Mouse (Mus musculus) embryonic facial prominence, embryonic 14.5 days (tissue): Measurements from ENCODE around the gene Dnal4. TPM values are rescaled to one million over a fixed set of nuclear protein-coding genes. Genes with fewer than 3 reads are reported as not detected.

ENCODE experiments used
- ATAC-seq: fragments of 200-750 bp; cut with Nextera tagmentation; 2 replicates; pipeline ENCODE4 v1.8.0; 2017; ENCODE audit warnings: low read depth, moderate number of reproducible peaks, moderate TSS enrichment
- DNase-seq: peaks from one replicate; pipeline ENCODE4 v3.0.0-alpha.2; 2015; ENCODE audit warnings: low spot score
- H3K27ac ChIP-seq: fragments of 300-500 bp; sonication (generic); replicated peaks from 2 replicates; pipeline ENCODE4 v1.5.1; 2014; ENCODE audit warnings: low read depth, mild to moderate bottlenecking, low read length, moderate library complexity
- H3K27me3 ChIP-seq: fragments of 300-500 bp; sonication (generic); replicated peaks from 2 replicates; pipeline ENCODE4 v1.6.1; 2014; ENCODE audit warnings: low read length; ENCODE audit not compliant: control insufficient read depth, insufficient read depth
- H3K36me3 ChIP-seq: fragments of 300-500 bp; sonication (generic); 2 replicates; pipeline ENCODE4 v1.6.1; 2014; ENCODE audit warnings: low read length, mixed read lengths; ENCODE audit not compliant: control insufficient read depth, insufficient read depth
- H3K4me1 ChIP-seq: fragments of 300-500 bp; sonication (generic); 2 replicates; pipeline ENCODE4 v1.6.1; 2014; ENCODE audit warnings: antibody characterized with exemption, low read length; ENCODE audit not compliant: control insufficient read depth, insufficient read depth
- H3K4me2 ChIP-seq: fragments of 300-500 bp; sonication (generic); 2 replicates; pipeline ENCODE4 v1.6.1; 2014; ENCODE audit warnings: low read depth, mild to moderate bottlenecking, low read length, moderate library complexity, mixed read lengths
- H3K4me3 ChIP-seq: fragments of 300-500 bp; sonication (generic); 2 replicates; pipeline ENCODE4 v1.5.1; 2014; ENCODE audit warnings: low read depth, mild to moderate bottlenecking, low read length
- H3K9ac ChIP-seq: fragments of 300-500 bp; sonication (generic); 2 replicates; pipeline ENCODE4 v1.6.1; 2014; ENCODE audit warnings: low read depth, mild to moderate bottlenecking, low read length, moderate library complexity, mixed read lengths
- H3K9me3 ChIP-seq: fragments of 300-500 bp; sonication (generic); 2 replicates; pipeline ENCODE4 v1.6.1; 2016; ENCODE audit warnings: low read length; ENCODE audit not compliant: control insufficient read depth
- WGBS: fragments of 180-500 bp; shearing (Covaris S2); extraction: QIAGEN DNeasy Blood & Tissue Kit; methylation state at CpG from one replicate; pipeline ENCODE4 v1.1.7; 2014; 5-methylcytosine and 5-hydroxymethylcytosine counted together
- polyA plus RNA-seq: library from polyadenylated mRNA; unstranded; fragments of >200 nt; fragmentation: Nextera tagmentation; extraction: Ambion mirVana; gene quantifications from 2 replicates; pipeline ENCODE4 v1.2.1, GENCODE M21; 2014

The Dnal4 gene
- polyA plus RNA-seq, 1 experiment from 2014 or later = 50.0 TPM

DNA sequence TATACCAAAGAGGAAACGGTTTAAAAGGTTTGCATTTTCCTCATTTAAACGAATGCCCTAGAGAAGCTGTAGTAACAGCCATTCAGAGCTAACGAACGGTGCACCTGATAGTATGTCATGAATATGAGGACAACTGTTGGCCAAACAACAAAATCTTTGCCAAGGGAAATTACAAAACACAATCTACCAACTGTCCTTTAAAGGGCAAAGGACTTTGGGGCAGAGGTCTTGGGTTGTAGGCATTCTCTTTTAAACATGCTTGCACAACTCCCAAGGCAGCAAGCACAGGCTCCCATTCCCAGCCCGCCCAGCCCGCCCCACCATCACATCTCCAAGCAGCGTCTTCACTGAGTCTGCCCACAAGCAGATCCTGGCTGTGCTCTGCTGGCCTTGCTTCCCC, 46.1 kb downstream of the Dnal4 start:
- H3K4me1 ChIP-seq = 0 out of 2 replicates have a peak, but pooled peaks cover 3% of the 10 kb centered on the region
- no peaks in the 10 kb centered on the region for H3K9me3 ChIP-seq
- ATAC-seq = no peak
- no peak for DNase-seq
- H3K4me2 ChIP-seq = no peak overlapping the region
- H3K4me3 ChIP-seq = no peak overlapping the region
- H3K9ac ChIP-seq = no peak overlapping the region
- no peaks in the 10 kb centered on the region for H3K27me3 ChIP-seq
- H3K36me3 ChIP-seq = peaks cover 86% of the 10 kb centered on the region
- WGBS = 90% methylated on average over 7 of the region's 7 CpGs
- H3K27ac ChIP-seq = no peak overlapping the region

DNA sequence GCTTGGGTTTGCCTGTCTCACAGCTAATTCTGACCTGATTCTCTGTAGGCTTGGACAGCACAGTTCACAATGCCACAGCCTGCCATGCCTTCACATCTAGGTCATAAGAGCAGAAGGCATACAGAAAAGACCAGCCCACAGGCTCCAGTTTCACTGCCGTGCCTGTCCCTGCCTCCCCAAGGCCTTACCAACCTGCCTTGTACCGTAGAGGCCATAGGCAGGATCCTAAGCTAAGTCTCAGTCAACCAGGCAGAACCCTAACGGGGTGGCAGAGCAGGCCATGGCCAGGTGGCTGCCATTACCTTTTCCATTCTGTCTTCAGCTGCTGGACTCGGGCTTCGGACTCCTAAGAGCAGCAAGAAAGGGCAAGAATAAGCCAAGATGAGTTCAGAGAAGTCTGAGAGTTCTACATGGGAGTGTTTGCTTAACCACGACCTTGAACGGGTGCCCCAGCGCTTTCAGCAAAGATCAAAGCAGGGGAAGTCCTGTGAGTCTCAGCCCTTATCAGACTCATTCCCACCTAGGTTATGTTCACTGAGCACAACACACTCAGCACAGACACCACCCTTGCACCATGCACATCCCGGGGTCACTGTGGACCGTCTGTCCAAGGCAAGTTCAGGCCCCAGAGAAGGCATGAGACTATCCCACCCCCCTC, 48.8 kb downstream of the Dnal4 start:
- Histone ChIP-seq H3K27ac (no peak overlapping the region), H3K9me3 (no peaks in the 10 kb centered on the region), H3K4me1 (no peaks in the 10 kb centered on the region), H3K9ac (no peak overlapping the region), H3K27me3 (no peaks in the 10 kb centered on the region), H3K36me3 (peaks cover 90% of the 10 kb centered on the region), H3K4me2 (no peak overlapping the region), H3K4me3 (no peak overlapping the region)
- DNase-seq (no peak), ATAC-seq (no peak)
- WGBS = 87% methylated on average over 9 of the region's 10 CpGs

DNA sequence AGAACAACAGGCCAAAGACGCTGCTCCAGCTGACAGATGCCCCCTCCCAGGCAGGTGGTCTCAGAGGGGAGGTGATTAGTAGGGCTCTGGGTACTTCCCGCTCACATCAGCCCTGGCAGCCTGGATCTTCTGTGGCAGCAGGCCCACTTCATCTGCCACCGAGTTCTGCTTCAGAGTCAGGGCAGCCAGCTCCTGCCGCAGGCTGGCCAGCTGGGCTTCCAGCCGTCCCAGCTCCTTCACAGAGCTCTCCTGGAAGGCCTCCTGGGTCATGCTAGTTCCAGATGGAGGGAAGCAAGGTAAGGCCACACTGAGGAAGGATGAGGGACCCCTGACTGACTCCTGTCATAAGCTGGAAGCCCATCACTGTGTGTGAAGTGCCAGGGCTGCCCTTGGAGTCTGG, 49.3 kb downstream of the Dnal4 start:
- Histone ChIP-seq H3K9ac (no peak overlapping the region), H3K27me3 (no peaks in the 10 kb centered on the region), H3K4me3 (no peak overlapping the region), H3K36me3 (peaks cover 84% of the 10 kb centered on the region), H3K9me3 (no peaks in the 10 kb centered on the region), H3K4me1 (no peaks in the 10 kb centered on the region), H3K27ac (no peak overlapping the region), H3K4me2 (no peak overlapping the region)
- WGBS = 64% methylated on average over 4 of the region's 5 CpGs
- ATAC-seq = no peak
- no peak for DNase-seq

DNA sequence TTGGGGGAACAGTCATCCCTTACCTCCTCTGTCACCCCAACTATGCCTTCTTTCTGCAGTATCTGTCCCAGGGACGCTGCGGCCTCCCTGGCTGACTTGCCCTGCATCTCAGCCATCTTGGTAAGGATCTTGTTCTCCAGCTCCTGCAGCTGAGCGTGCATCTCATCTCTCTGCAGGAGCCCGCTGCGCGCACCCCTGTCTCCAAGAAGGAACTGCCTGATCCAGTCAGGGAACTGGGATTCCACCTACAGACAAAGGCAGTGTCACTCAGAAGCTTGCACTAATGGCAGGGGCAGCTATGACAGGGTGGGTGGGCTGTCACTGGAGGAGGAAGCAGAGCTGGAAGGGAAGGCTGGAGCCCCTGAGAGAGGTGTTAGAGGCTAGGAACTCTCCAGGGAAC, 49.8 kb downstream of the Dnal4 start:
- H3K4me1 ChIP-seq = no peaks in the 10 kb centered on the region
- ATAC-seq = no peak
- H3K4me2 ChIP-seq = no peak overlapping the region
- no peaks in the 10 kb centered on the region for H3K9me3 ChIP-seq
- 90% methylated on average over 6 of the region's 6 CpGs for WGBS
- DNase-seq = no peak
- no peak overlapping the region for H3K27ac ChIP-seq
- H3K27me3 ChIP-seq = no peaks in the 10 kb centered on the region
- no peak overlapping the region for H3K4me3 ChIP-seq
- H3K9ac ChIP-seq = no peak overlapping the region
- peaks cover 80% of the 10 kb centered on the region for H3K36me3 ChIP-seq

- Histone ChIP-seq H3K9ac (no peak overlapping the region), H3K36me3 (peaks cover 70% of the 10 kb centered on the region), H3K27me3 (no peaks in the 10 kb centered on the region), H3K4me3 (no peak overlapping the region), H3K27ac (no peak overlapping the region), H3K4me1 (no peaks in the 10 kb centered on the region), H3K4me2 (no peak overlapping the region), H3K9me3 (no peaks in the 10 kb centered on the region)
- ATAC-seq = no peak
- 88% methylated on average over 11 of the region's 11 CpGs for WGBS
- DNase-seq = no peak
These were observed 52.4 kb downstream of the Dnal4 start for GRCm38 (mm10) chr15:79725190-79725789.

GRCm38 (mm10) chr15:79723439-79723838, 54.2 kb downstream of the Dnal4 start:
- DNase-seq (peak; percentile 32), ATAC-seq (no peak)
- H3K9me3 ChIP-seq = no peaks in the 10 kb centered on the region
- H3K4me1 ChIP-seq = no peaks in the 10 kb centered on the region
- 27% methylated on average over 1 of the region's 1 CpGs for WGBS
- H3K9ac ChIP-seq = no peak overlapping the region
- no peak overlapping the region for H3K4me2 ChIP-seq
- no peaks in the 10 kb centered on the region for H3K27me3 ChIP-seq
- H3K36me3 ChIP-seq = peaks cover 71% of the 10 kb centered on the region
- H3K27ac ChIP-seq = no peak overlapping the region
- H3K4me3 ChIP-seq = no peak overlapping the region

- no peak overlapping the region for H3K27ac ChIP-seq
- no peak overlapping the region for H3K4me2 ChIP-seq
- no peaks in the 10 kb centered on the region for H3K4me1 ChIP-seq
- no peaks in the 10 kb centered on the region for H3K27me3 ChIP-seq
- no peak for ATAC-seq
- no peak overlapping the region for H3K9ac ChIP-seq
- 71% methylated on average over 4 of the region's 4 CpGs for WGBS
- H3K4me3 ChIP-seq = no peak overlapping the region
- DNase-seq = no peak
- H3K9me3 ChIP-seq = no peaks in the 10 kb centered on the region
- H3K36me3 ChIP-seq = peaks cover 72% of the 10 kb centered on the region
These were observed 56.9 kb downstream of the Dnal4 start for GRCm38 (mm10) chr15:79720796-79721195.

GRCm38 (mm10) chr15:79720267-79720666, 57.4 kb downstream of the Dnal4 start:
- 87% methylated on average over 8 of the region's 8 CpGs for WGBS
- Histone ChIP-seq H3K36me3 (peaks cover 72% of the 10 kb centered on the region), H3K27me3 (no peaks in the 10 kb centered on the region), H3K9ac (no peak overlapping the region), H3K4me3 (no peak overlapping the region), H3K4me2 (no peak overlapping the region), H3K9me3 (no peaks in the 10 kb centered on the region), H3K27ac (no peak overlapping the region), H3K4me1 (no peaks in the 10 kb centered on the region)
- ATAC-seq (no peak), DNase-seq (no peak)

DNA sequence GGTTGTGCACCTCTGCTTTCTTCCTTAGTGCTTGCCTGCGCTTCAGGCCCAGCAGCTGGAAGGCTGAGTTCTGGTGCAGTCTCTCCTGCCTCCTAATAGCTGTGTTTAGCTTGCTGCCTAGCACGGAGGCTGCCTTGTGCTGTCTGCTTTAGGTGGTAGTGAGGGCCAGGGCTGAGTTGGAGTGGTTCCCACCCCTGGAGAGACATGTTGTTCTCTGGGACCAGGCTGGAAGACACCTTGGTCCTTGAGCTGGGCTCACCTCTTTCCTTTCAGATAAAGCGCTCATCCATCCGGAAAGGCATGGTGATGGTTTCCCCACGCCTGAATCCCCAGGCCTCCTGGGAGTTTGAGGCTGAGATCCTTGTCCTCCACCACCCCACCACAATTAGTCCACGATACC, 60.9 kb downstream of the Dnal4 start:
- Histone ChIP-seq H3K9ac (no peak overlapping the region), H3K4me1 (no peaks in the 10 kb centered on the region), H3K4me3 (no peak overlapping the region), H3K27ac (no peak overlapping the region), H3K9me3 (no peaks in the 10 kb centered on the region), H3K36me3 (peaks cover 91% of the 10 kb centered on the region), H3K27me3 (no peaks in the 10 kb centered on the region), H3K4me2 (no peak overlapping the region)
- ATAC-seq (no peak), DNase-seq (no peak)
- WGBS = 88% methylated on average over 6 of the region's 6 CpGs
